Mouse (Mus musculus): ENCODE measurements around the gene Amer2. TPM values are rescaled to one million over a fixed set of nuclear protein-coding genes. Genes with fewer than 3 reads are reported as not detected.
"Not testable (repeated sequence)": the region's sequence is repeated elsewhere in the genome, so short reads cannot be mapped to it uniquely, and the experiment has no call there.

The Amer2 gene
- polyA plus RNA-seq (2015; fragmentation: Nextera tagmentation; extraction: Ambion mirVana), result 29.9 and 33.9 TPM in 2 replicates

DNA sequence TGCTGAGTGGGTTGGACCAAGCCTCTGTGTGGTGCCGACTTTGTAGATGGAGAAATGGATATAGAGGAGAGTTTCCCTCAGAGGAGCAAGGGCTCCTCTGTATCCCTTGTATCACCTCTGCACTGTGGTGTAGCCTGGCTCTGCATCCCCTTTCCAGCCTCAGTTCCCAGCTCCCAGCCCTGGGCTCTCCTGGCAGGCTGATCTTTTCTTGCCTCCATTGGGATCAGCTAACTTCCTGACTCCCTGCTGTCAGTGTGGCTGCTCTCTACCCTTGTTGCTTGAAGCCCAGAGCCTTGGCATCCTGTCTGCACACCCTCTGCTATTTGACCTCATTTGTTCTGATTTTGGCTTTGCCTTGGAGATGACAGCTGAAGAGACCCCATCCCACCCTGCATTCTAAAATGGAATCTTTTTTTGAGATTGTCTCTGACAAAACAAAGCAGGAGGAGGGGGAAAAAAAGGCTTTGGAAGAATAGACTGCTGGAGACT, at the start of gene Amer2:
Gene Amer2 (plus strand): TSS at position 439 of the 489 bp plus-strand sequence.
- no peak within 1 kb of the TSS for H3K4me3 ChIP-seq
- no peaks in the 10 kb centered on the region for H3K9me3 ChIP-seq
- no peaks in the 10 kb centered on the region for H3K36me3 ChIP-seq
- H3K27ac ChIP-seq (replicated peaks), result no peak within 1 kb of the TSS
- WGBS, result 79% methylated on average over 1 of the region's 1 CpGs
- ATAC-seq (ENCODE audit: low FRiP score, low read depth), result no peak
- peaks cover 9% of the 10 kb centered on the region for H3K4me1 ChIP-seq (replicated peaks)
- no peak within 1 kb of the TSS for H3K9ac ChIP-seq
- 0 out of 2 replicates have a peak, but pooled peaks cover 2% of the 10 kb centered on the region for H3K27me3 ChIP-seq
- H3K4me2 ChIP-seq, result no peak within 1 kb of the TSS

DNA sequence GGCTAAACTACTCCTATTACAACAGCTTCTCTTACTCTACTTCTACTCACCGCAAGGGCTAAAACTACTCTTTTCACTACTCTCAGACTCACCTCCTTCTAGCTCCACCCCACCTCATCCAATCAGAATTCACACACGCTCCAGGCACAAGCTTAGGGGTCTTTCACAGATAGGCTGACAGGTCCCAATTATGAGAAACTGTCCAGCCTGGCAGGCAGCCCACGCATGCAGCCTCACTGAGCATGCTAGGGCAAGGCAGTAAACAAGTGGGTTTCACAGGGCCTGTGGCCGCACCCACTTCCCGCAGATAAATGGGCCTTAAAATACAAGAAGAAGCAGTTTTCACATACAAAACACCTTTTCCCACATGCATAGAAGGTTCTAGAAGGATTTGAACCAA, 33.1 kb upstream of the Amer2 start:
- H3K4me1 ChIP-seq (replicated peaks); H3K4me3 ChIP-seq: not testable (repeated sequence)
- 81% methylated on average over 5 of the region's 5 CpGs for WGBS

DNA sequence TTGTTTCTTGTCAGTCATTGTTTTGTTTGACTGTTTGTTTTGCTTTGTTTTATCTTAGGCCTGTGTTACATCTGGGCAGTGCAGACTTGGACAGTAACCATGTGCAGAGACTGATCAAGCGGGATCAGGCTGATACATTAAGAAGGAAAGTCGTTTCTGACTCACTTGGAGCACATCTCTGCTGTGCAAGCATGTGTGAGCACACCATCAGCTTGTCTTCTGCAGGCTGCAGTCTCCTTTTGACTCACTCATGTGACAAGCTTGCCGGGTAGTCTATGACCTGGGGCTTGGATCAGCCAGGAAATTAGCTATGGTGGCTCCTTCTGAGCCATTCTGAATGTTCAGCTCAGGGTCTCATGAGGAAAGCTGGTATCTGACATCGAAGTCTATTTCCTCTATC, 32.5 kb upstream of the Amer2 start:
- H3K27me3 ChIP-seq, result no peaks in the 10 kb centered on the region
- H3K27ac ChIP-seq (replicated peaks), result no peak overlapping the region
- H3K4me2 ChIP-seq, result no peak overlapping the region
- H3K36me3 ChIP-seq, result no peaks in the 10 kb centered on the region
- 73% methylated on average over 4 of the region's 4 CpGs for WGBS
- H3K4me3 ChIP-seq, result no peak overlapping the region
- no peaks in the 10 kb centered on the region for H3K9me3 ChIP-seq
- H3K4me1 ChIP-seq (replicated peaks), result no peaks in the 10 kb centered on the region
- no peak overlapping the region for H3K9ac ChIP-seq
- ATAC-seq (ENCODE audit: low FRiP score, low read depth), result no peak

More for the DNA sequence above, 33.1 kb upstream of the Amer2 start:
- not testable (repeated sequence) for H3K27ac ChIP-seq (replicated peaks); H3K9me3 ChIP-seq; H3K27me3 ChIP-seq; ATAC-seq (ENCODE audit: low FRiP score, low read depth); H3K9ac ChIP-seq; H3K36me3 ChIP-seq; H3K4me2 ChIP-seq

DNA sequence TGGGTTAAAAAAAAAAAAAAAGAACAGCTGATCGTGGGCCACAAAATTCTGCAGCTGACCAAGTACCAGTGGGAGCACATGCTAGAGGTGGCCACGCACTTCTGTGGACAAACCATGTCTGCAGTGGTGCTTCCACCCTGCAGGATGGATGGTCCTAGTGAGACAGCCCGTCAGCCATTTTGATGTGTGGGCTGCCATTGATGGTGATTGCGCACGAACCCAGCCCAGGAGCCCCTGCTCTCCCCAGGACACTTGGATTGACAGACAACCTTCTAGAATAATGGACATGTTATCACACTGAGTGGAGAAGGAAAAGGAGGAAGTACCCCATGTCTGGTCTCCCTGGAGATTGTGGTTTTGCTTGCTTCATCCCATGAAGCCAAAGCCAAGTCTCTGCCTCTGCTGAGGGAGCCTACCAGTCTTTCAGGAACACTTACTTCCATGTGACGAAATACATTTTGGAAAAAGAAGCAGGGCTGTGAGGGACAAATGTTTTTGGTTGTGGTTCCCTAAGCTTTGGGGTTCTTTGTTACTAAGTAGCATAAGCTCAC, 27.7 kb upstream of the Amer2 start:
- Histone ChIP-seq H3K4me3 (no peak overlapping the region), H3K4me2 (no peak overlapping the region), H3K9ac (no peak overlapping the region), H3K36me3 (no peaks in the 10 kb centered on the region), H3K27me3 (no peaks in the 10 kb centered on the region), H3K4me1 (replicated peaks) (no peaks in the 10 kb centered on the region), H3K27ac (replicated peaks) (no peak overlapping the region), H3K9me3 (no peaks in the 10 kb centered on the region)
- 89% methylated on average over 6 of the region's 6 CpGs for WGBS
- no peak for ATAC-seq (ENCODE audit: low FRiP score, low read depth)

DNA sequence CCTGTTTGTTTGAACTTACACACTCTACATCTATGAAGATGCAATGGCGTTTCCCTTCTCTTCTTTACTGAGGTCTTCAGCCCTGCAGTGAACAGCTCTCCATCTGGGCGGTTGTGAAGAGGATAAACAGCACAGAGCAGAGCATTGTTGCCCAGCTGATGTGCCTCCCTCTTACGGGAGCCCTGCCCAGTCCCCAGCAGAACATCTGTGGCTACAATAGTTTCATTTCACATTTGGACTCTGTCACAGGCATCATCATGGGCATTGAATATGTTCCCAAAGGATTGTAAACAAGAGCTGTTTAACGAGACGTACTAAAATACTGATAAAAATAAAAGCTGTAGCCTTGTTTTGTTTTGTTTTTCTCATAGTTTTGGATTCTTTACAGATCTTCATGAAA, 14.7 kb upstream of the Amer2 start:
- Histone ChIP-seq H3K9me3 (no peaks in the 10 kb centered on the region), H3K27ac (replicated peaks) (no peak overlapping the region), H3K9ac (no peak overlapping the region), H3K4me1 (replicated peaks) (peaks cover 11% of the 10 kb centered on the region), H3K36me3 (no peaks in the 10 kb centered on the region), H3K4me3 (no peak overlapping the region), H3K27me3 (no peaks in the 10 kb centered on the region), H3K4me2 (no peak overlapping the region)
- ATAC-seq (ENCODE audit: low FRiP score, low read depth), result no peak
- 83% methylated on average over 5 of the region's 5 CpGs for WGBS

GRCm38 (mm10) chr14:60361380-60362212, 11.5 kb upstream of the Amer2 start:
- no peaks in the 10 kb centered on the region for H3K36me3 ChIP-seq
- no peak overlapping the region for H3K4me2 ChIP-seq
- H3K27ac ChIP-seq (replicated peaks), result peak overlapping the region; percentile 52
- no peak for ATAC-seq (ENCODE audit: low FRiP score, low read depth)
- H3K4me3 ChIP-seq, result no peak overlapping the region
- H3K27me3 ChIP-seq, result no peaks in the 10 kb centered on the region
- H3K9ac ChIP-seq, result no peak overlapping the region
- WGBS, result 39% methylated on average over 9 of the region's 9 CpGs
- peaks cover 11% of the 10 kb centered on the region for H3K4me1 ChIP-seq (replicated peaks)
- H3K9me3 ChIP-seq, result no peaks in the 10 kb centered on the region

DNA sequence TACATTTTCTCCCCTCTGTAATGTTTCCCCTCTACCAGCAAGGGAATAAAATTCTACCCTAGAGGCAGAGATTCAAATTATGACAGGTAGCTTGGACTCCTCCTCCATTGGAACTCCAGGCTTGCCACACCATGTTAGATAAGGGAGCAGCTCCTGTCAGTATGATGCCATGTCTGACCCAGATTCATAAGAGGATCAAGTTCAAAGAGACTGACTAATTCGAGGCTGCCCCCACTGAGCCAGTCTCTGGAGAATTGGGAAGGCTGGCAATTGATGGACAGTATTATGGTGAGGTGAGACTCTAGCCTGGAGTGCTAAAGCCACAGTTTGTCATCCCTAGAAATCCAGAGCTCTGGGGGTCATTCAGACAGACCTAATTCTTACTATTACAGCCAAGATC, 6.3 kb upstream of the Amer2 start:
- no peak overlapping the region for H3K4me3 ChIP-seq
- H3K4me2 ChIP-seq, result no peak overlapping the region
- H3K9me3 ChIP-seq, result no peaks in the 10 kb centered on the region
- peaks cover 6% of the 10 kb centered on the region for H3K4me1 ChIP-seq (replicated peaks)
- ATAC-seq (ENCODE audit: low FRiP score, low read depth), result no peak
- H3K27ac ChIP-seq (replicated peaks), result no peak overlapping the region
- H3K27me3 ChIP-seq, result no peaks in the 10 kb centered on the region
- H3K9ac ChIP-seq, result no peak overlapping the region
- 63% methylated on average over 1 of the region's 1 CpGs for WGBS
- H3K36me3 ChIP-seq, result no peaks in the 10 kb centered on the region

- Histone ChIP-seq H3K27ac (replicated peaks) (no peak overlapping the region), H3K9ac (no peak overlapping the region), H3K27me3 (no peaks in the 10 kb centered on the region), H3K9me3 (no peaks in the 10 kb centered on the region), H3K4me1 (replicated peaks) (no peaks in the 10 kb centered on the region), H3K4me3 (no peak overlapping the region), H3K36me3 (no peaks in the 10 kb centered on the region), H3K4me2 (no peak overlapping the region)
- WGBS, result 61% methylated on average over 9 of the region's 9 CpGs
- ATAC-seq (ENCODE audit: low FRiP score, low read depth), result peak; percentile 35; the same call in 1 of the 2 replicates
These were observed 4.0 kb upstream of the Amer2 start for GRCm38 (mm10) chr14:60368769-60369666.

DNA sequence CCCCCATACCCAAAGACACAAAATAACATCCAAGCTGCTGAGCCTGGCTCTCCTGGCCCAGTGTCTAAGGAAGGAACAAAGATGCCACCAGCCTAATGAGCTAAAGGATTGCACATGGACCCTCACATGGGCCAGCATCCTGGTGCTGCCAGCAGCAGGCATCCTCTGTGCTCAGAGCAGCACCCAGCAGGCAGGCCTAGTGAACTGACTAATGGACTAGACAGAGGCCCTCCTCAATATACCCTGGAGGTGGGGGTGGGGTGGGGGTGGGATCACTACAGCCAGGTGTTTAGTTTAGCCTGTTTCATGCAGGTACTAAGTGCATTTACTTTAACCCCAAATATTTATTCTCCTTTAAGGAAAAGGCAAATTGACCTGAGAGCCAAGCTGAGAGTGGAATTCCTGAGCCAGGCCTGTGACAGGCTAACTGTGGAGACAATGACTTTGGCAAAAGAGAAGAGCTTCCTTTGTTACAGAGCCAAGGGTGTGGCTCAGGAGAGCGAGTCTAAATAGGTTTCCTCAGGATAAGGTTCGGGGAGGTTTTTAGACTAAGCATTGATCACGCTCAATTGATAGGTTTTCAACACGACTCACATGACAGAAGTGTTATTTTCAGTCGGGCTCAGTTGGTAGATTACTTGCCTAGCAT, 3.3 kb upstream of the Amer2 start:
- Histone ChIP-seq H3K9ac (no peak overlapping the region), H3K4me1 (replicated peaks) (no peaks in the 10 kb centered on the region), H3K27me3 (no peaks in the 10 kb centered on the region), H3K27ac (replicated peaks) (no peak overlapping the region), H3K4me2 (no peak overlapping the region), H3K36me3 (no peaks in the 10 kb centered on the region), H3K9me3 (no peaks in the 10 kb centered on the region), H3K4me3 (no peak overlapping the region)
- ATAC-seq (ENCODE audit: low FRiP score, low read depth), result no peak
- 57% methylated on average over 5 of the region's 5 CpGs for WGBS

- ATAC-seq (ENCODE audit: low FRiP score, low read depth), result peak; percentile 10
- H3K36me3 ChIP-seq, result no peaks in the 10 kb centered on the region
- 0 out of 2 replicates have a peak, but pooled peaks cover 2% of the 10 kb centered on the region for H3K27me3 ChIP-seq
- peaks cover 36% of the 10 kb centered on the region for H3K4me1 ChIP-seq (replicated peaks)
- 57% methylated on average over 2 of the region's 2 CpGs for WGBS
- peak overlapping the region; percentile 86 for H3K4me2 ChIP-seq
- H3K4me3 ChIP-seq, result peak overlapping the region; percentile 92
- H3K9ac ChIP-seq, result 0 out of 2 replicates have a peak overlapping the region, but pooled peaks have one; percentile 98
- peak overlapping the region; percentile 98 for H3K27ac ChIP-seq (replicated peaks)
- H3K9me3 ChIP-seq, result no peaks in the 10 kb centered on the region
These were observed 4.0 kb downstream of the Amer2 start for GRCm38 (mm10) chr14:60377107-60377506.

DNA sequence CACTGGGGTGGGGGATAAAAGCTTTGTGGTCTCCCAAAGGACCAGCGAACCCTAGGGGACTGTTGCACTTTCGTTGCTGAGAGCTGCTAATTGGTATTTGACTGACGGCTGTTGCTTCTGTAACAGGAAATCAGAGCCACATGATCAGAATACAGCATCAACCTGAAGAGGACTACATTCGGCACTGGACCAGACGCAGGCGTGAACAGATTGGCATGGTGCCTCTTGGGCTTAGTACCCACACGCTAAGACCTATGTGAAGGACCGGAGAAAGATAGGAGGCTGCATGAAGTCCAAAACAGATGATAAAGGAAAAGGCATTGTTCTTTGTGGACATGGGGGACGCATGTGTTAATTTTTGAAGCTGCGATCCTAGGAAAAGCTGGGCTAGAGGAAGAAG, 4.5 kb downstream of the Amer2 start:
- peak overlapping the region; percentile 98 for H3K9ac ChIP-seq
- H3K4me1 ChIP-seq (replicated peaks), result peaks cover 40% of the 10 kb centered on the region
- peak overlapping the region; percentile 98 for H3K27ac ChIP-seq (replicated peaks)
- peak; percentile 63 for ATAC-seq (ENCODE audit: low FRiP score, low read depth)
- peak overlapping the region; percentile 86 for H3K4me2 ChIP-seq
- 0 out of 2 replicates have a peak, but pooled peaks cover 2% of the 10 kb centered on the region for H3K27me3 ChIP-seq
- no peaks in the 10 kb centered on the region for H3K9me3 ChIP-seq
- 8% methylated on average over 10 of the region's 10 CpGs for WGBS
- H3K4me3 ChIP-seq, result peak overlapping the region; percentile 92
- H3K36me3 ChIP-seq, result no peaks in the 10 kb centered on the region
